Mouse (Mus musculus) left cerebral cortex, postnatal 10 days (tissue): ENCODE results near the gene Ceacam16. TPM values are rescaled to one million over a fixed set of nuclear protein-coding genes. Genes with fewer than 3 reads are reported as not detected.

Experiments used
- DNase-seq, 2 experiments: peaks; one replicate each; pipeline ENCODE4 v3.0.0; 2021 to 2022; ENCODE audit warnings: low spot score in 2 of 2, mixed read lengths in 1 of 2; ENCODE audit errors: extremely low spot score in 1 of 2
- intact Hi-C: fragments of 180-260 bp; cut with DNase I; formaldehyde crosslinking; loops from one replicate; pipeline ENCODE4 v1.15.1; 2025
- total RNA-seq, 2 experiments: library from RNA; stranded (reverse); gene quantifications; 2 replicates each; pipeline ENCODE4 v1.2.3; 2021

The Ceacam16 gene
- total RNA-seq, 2 experiments from 2014 or later = not detected

DNA sequence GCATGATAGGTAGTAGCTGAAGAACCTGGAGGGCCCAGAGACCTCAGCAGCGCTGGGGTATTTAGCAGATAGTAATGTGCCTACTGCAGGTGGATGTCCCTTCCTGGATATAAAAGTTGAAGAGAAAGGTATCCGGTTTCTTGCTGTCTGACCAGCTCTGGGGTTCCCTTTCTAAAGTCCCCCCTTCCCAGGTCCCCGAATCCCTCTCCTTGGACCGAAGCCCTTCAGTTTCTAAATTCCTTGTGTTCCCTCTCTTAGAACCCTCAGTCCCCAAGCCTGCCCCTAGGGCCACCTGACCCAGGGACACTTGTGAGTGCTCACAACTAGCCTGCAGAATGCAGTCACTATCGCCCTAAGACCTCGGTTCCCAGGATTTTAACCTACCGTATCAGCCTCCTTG is 39.5 kb downstream of the Ceacam16 start:
- intact Hi-C loops = no loop called here
- DNase-seq = no peak

DNA sequence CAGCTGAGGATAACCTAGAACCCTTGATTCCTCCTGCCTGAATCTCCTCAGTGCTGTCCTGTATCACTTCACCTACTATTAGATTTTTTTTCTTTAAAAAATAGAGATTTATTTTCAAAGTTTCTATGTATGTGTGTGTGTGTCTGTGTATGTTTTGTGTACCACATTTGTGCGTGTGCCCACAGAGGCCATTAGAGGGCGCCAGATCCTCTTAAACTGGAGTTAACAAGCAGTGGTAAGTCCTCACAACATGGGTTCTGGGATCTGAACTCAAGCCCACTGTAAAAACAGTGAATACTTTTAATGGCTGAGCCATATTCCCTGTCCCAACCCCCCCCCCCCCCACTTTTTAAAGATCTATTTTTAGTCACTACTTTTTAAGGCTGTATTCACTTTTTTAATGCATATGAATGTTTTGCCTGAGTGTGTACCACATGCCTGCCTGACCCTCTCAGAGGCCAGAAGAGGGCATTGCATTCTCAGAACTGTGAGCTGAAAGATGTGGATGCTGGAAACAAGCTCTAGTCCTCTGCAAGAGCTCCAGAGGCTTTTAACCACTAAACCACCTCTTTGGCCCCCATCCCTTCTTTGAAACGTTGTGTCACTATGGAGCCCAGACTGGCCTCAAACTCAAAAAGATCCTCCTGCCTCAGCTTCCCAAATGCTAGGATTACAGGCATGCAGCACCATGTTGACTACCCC is 40.6 kb downstream of the Ceacam16 start:
- no peak for DNase-seq
- intact Hi-C loops = no loop called here

DNA sequence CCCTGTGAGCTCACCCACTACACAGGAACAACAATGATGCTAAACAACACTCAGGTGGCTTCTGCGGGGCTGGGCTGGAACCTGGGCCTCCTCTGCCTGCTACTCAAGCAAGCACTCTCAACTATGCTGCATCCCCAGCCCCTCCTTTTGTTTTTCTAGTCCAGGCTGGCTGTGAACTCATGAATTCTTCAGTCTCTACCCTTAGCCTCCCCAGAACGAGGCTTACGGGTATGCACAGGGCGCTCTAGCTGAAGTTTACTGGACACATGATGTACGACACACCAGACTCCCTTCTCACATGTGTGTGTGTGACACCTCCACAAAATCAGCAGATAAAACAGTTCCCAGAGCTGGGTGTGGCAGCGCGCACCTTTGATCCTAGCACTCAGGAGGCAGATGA is 42.2 kb downstream of the Ceacam16 start:
- DNase-seq = no peak
- intact Hi-C loops = no loop called here

DNA sequence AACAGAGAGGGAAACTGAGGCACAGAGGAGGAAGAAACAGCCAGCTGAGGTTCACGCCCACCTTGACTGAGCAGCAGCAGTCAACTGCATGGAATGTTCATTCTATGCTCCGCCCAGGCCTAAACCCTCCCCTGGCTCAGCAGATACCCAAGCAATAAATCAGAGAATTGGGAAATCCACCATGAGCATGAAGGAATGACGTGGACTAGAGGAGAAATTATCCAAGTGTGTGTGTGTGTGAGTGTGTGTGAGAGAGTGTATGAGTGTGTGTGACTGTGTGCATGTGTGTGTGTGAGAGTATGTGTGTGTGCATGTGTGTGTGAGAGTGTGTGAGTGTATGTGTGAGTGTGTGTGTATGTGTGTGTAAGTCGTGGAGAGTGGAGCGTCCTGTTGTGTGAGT is 42.7 kb downstream of the Ceacam16 start:
- no peak for DNase-seq
- intact Hi-C loops = no loop called here

DNA sequence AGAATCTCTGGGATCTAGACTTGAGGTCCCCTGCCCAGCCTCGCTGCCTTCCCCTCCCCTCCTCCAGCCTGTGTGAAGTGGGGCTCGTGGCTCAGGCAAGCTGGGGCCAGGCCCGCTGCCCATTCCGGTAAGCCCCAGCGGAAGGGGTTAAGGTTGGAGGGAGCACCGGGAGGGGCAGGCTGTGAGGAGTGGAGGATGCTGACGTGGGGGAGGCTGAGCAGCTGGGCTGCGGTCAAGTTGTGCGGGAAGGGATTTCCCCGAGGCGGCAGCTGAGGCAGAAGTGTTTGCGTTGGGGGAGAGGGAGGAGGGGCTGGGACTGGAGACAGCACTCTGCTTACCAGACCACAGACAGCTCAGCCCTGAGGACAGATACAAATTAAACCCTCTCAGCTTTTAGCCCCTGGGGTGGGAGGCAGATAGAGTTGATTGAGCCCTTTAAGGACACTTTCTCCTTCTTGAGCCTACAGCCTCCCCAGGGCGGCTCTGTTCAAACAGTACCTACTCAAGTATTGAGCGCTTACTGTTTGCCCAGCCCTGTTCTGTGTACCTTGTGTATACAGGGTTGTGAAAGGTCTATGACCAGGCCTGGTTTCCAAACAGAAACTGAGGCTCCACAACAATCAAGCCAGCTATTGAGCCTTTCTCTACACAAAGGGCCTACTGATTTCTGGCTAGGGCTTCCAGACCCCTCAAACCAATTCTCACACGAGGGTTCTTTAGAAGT is 43.6 kb downstream of the Ceacam16 start:
- peak in 1 of 2 experiments; percentile 83 for DNase-seq
- intact Hi-C loops = no loop called here

DNA sequence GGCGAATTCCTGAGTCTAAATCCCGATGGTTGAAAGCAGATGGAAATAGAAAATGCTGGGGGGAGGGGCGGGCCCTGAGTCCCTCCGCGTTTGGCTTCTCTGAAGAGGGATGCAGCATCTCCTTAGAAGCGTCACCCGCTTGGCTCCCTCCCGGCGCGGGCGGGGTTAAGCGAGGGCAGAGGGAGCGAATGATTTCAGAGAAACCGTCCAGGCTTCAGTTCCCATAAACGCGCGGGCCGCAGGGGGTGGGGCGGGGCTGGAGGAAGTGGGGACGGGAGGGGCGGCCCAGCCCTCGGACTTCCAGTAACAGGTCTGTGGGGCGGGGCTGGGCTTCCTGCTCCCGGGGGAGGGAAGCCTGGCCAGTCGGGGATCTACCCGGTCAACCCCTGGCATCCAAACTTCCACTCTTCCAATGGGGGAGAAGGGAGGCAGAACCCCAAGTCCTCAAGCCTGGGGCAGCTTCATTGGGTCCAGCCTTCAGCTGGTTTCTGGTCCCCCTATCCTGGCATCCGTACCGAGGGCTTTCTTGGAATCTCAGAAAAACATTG is 44.8 kb downstream of the Ceacam16 start:
- peak; percentile 28 to 94 for DNase-seq
- intact Hi-C loops = no loop called here

DNA sequence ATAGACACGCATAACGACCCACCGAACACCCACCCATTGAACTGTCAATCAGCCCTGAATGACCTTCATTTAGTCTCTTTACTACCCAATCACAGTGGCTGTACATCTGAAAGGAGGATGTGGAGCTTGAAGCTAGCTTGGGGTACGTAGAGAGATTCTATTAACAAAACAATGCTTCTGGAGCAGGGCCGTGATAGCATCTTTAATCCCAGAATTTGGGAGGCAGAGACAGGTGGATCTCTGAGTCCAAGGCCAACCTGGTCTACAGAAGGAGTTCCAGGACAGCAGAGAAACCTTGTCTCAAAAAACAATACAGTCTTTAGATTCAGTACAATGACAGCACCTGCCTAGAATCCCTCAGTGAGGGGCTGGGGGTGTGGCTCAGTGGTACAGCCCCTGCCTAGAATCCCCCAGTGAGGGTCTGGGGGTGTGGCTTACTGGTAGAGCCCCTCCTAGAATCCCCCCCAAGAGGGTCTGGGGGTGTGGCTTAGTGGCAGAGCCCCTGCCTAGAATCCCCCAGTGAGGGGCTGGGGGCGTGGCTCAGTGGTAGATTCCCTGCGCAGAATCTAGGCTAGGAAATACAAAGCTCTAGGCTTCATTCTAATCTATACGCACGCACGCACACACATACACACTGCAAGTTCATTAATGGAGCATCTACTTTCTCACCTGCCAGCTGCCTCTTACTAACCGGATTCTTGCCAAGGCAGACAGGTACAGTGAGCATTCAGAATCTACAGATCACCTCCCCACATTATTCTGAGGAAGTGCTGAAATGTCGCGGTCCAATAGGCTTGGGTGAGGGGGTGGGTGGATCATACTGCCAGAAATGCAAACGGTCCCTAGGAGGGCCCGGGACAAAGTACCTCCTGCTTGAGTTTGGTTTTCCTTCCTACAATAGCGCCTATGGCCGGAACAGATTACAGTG is 45.5 kb downstream of the Ceacam16 start:
- intact Hi-C loops = no loop called here
- DNase-seq = no peak

DNA sequence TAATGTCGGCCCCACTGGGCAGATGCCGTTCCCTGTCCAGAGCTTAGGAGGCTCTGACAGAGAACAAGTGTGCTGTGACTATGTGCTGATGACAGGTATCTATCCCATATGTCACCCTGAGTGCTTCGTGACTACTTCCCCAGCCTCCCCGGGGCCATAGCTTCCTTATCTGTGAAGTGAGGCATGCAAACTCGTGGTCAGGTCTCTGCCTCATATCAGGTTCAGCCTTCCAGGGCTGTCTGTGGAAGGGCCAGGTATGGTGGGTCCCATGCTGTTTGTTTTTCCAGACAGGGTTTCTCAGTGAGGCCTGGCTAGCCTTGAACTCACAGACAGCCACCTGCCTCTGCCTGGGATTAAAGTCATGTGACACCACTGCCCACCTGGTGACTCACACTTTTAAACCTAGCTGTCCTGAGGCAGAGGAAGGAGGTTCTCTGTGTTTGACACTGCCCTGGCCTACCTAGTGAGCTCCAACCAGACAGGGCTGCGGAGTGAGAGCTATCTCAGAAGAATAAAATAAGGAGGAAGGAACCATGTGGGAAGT is 47.4 kb downstream of the Ceacam16 start:
- intact Hi-C loops = no loop called here

DNA sequence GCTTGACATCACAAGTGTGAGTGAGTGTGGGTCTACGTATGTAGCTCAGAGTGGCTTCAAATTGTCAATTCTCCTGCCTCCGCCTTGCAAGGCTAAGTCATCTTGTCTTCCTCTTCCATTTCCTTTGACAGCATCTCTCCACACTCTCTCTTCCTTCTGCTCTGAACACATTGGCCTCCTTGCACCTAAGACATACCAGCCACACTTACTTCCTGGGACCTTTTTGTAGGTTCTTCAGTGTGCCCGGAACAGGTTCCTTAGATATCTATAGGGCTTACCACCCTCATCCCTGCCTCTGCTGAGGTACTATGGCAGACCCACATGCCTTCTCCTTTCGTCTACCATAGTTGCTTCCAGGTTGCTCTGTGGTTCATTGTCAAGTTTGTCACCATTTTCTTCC is 47.9 kb downstream of the Ceacam16 start:
- intact Hi-C loops = no loop called here
- no peak for DNase-seq

More for the DNA sequence above, 47.4 kb downstream of the Ceacam16 start:
- DNase-seq = no peak

DNA sequence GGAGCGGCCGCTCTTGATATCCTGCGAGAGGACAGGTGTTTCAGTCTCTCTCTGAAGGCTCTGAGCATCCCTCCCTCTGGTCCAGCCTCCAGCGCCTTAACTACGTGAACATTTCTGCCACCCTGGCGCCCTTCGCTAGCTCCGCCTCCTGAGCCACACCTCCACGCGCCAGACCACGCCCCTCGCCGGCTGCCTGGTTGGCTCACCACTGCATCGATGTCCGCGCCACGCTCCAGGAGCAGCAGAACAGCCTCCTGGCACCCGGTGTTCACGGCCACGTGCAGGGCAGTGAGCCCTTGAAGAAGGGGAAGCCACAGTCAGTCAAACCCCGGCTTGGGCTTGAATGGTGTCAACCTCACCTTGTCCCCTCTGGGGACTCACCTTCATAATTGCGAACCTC is 50.0 kb downstream of the Ceacam16 start:
- intact Hi-C loops = no loop called here
- peak in 1 of 2 experiments; percentile 63 for DNase-seq

DNA sequence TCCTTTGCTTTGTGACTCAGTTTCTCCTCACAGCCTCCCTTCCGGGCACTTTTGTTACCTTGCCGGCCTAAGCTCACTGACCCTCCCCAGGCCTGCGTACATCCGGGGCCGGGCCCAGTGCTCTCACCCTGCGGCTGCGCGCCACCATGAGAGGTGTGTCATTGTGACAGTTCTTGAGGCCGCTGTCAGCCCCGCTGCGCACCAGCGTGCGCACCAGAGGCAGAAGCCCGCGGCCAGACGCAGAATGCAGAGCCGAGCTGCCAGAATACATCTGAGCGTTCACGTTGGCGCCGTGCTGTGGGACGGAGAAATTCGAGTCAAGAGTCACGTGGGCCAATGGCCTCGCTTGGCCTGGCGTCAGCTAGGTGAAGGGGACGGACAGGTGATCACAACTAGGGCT is 51.7 kb downstream of the Ceacam16 start:
- DNase-seq = peak in 1 of 2 experiments; percentile 64
- intact Hi-C loops = no loop called here

DNA sequence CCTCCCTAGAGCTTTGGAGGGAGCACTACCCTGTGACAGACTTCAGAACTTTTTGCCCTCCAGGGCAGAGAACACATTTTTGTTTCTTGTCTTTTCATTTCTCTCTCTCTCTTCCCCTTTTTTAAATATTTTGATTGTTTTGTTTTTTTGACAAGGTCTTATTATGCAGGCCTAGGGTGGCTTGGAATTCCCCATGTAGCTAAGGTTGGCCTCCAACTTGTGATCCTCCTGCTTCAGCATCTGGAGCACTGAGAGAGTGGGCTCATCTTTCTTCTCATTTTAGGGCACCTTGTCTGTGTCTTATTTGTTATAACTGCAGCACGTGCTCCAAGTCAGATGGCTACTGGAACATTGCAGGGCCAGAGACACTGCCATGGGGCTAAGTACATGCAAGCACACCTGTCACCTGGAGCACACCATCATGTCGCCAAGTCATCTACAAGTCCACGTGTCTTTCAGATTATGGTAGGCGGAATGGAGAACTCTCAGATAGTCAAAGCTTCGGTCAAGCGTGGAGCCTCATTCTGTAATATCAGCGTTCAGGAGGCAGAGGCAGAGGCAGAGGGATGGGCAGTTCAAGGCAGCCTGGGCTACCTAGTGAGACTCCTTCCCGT is 54.6 kb downstream of the Ceacam16 start:
- no peak for DNase-seq
- intact Hi-C loops = no loop called here

DNA sequence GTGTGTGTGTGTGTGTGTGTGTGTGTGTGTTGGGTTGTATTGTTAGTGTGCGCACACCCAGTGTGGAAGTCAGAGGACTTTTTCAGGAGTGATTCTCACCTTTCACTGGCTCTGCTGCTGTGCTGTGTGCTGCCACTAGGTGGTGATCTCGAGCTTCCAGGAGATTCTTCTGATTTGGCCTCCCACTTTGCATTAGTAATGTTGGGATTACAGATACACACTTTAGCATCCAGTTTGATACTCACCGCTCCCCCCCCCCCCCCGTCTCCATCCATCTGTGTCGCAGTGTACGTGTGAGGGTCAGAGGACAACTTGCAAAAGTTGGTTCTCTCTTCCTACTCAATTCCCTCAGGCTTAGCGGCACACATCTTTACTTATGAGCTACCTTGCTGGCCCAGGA is 58.1 kb downstream of the Ceacam16 start:
- intact Hi-C loops = loop anchor here (2.0 kb wide), 1 partner anchor 46 kb away; no protein-coding TSS in a partner anchor
- DNase-seq = peak in 1 of 2 experiments; percentile 48

Other genes starting within 250 kb of the Ceacam16 start
- gene Relb, start 231.9 kb downstream of the Ceacam16 start, total RNA-seq = 1 to 10 TPM; 5.9 to 6.5 TPM
- gene Clptm1, start 196.3 kb downstream of the Ceacam16 start, total RNA-seq = 100 to 1,000 TPM; 144 to 147 TPM
- not detected for gene Apoc2, start 183.4 kb downstream of the Ceacam16 start, total RNA-seq
- gene Gm44805, start 179.9 kb downstream of the Ceacam16 start, total RNA-seq = not detected
- not detected for gene Apoc4, start 179.8 kb downstream of the Ceacam16 start, total RNA-seq
- 1 to 10 TPM; 3.1 to 3.3 TPM for gene Apoc1, start 168.6 kb downstream of the Ceacam16 start, total RNA-seq
- 1,000 to 10,000 TPM; 1,326 to 1,376 TPM for gene Apoe, start 162.1 kb downstream of the Ceacam16 start, total RNA-seq
- 100 to 1,000 TPM; 114 to 118 TPM for gene Tomm40, start 145.9 kb downstream of the Ceacam16 start, total RNA-seq
- 10 to 100 TPM; 18.9 to 22.0 TPM for gene Nectin2, start 110.8 kb downstream of the Ceacam16 start, total RNA-seq
- gene Bcam, start 90.3 kb downstream of the Ceacam16 start, total RNA-seq = 10 to 100 TPM; 10.3 to 10.9 TPM
- not detected for gene Cblc, start 64.5 kb downstream of the Ceacam16 start, total RNA-seq
- 1 to 10 TPM in 1 of 2 experiments, not detected in 1; 1.0 TPM for gene Bcl3, start 38.5 kb downstream of the Ceacam16 start, total RNA-seq
- gene Gm19345, start 9.3 kb downstream of the Ceacam16 start, total RNA-seq = 1 to 10 TPM; 6.3 to 6.7 TPM
- gene Ceacam19, start 26.7 kb upstream of the Ceacam16 start, total RNA-seq = not detected
- gene Pvr, start 59.9 kb upstream of the Ceacam16 start, total RNA-seq = 10 to 100 TPM in 1 of 2 experiments, 1 to 10 TPM in 1; 9.8 to 14.1 TPM
- not detected for gene Igsf23, start 89.5 kb upstream of the Ceacam16 start, total RNA-seq
- gene Ceacam20, start 104.1 kb upstream of the Ceacam16 start, total RNA-seq = not detected
- not detected for gene Nlrp9b, start 130.2 kb upstream of the Ceacam16 start, total RNA-seq
- not detected for gene Vmn1r91, start 238.4 kb upstream of the Ceacam16 start, total RNA-seq